Mouse (Mus musculus) frontal cortex, postnatal 36 days (tissue): ENCODE results near the gene Ank2.

ENCODE experiments used
- DNase-seq, 2 experiments: peaks; one replicate each; pipeline ENCODE4 v3.0.0; 2022; ENCODE audit warnings: low spot score in 2 of 2

The Ank2 gene

GRCm38 (mm10) chr3:127242234-127242810 lies 256.8 kb downstream of the Ank2 start:
- DNase-seq = no peak

DNA sequence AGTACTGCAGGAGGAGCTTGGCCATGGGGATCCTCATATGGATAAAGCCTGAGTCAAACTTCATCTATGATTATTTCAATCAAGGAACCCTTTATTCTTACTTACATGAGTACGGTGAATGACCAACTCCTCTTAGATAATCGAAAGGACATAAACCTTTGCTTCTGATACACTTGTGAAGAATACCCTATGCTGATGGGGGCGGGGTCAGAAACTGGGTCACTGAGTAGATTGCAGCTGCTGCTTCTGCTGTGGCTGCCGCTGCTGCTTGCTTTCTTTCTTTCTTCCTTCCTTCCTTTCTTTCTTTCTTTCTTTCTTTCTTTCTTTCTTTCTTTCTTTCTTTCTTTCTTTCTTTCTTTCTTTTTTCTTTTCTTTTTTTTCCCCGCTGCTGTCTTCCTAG lies 263.9 kb downstream of the Ank2 start:
- DNase-seq = no peak

- peak; percentile 47 to 55 for DNase-seq
These were observed 273.1 kb downstream of the Ank2 start for GRCm38 (mm10) chr3:127225799-127226730.

GRCm38 (mm10) chr3:127225167-127225798 lies 273.9 kb downstream of the Ank2 start:
- peak in 1 of 2 experiments; percentile 37 for DNase-seq

DNA sequence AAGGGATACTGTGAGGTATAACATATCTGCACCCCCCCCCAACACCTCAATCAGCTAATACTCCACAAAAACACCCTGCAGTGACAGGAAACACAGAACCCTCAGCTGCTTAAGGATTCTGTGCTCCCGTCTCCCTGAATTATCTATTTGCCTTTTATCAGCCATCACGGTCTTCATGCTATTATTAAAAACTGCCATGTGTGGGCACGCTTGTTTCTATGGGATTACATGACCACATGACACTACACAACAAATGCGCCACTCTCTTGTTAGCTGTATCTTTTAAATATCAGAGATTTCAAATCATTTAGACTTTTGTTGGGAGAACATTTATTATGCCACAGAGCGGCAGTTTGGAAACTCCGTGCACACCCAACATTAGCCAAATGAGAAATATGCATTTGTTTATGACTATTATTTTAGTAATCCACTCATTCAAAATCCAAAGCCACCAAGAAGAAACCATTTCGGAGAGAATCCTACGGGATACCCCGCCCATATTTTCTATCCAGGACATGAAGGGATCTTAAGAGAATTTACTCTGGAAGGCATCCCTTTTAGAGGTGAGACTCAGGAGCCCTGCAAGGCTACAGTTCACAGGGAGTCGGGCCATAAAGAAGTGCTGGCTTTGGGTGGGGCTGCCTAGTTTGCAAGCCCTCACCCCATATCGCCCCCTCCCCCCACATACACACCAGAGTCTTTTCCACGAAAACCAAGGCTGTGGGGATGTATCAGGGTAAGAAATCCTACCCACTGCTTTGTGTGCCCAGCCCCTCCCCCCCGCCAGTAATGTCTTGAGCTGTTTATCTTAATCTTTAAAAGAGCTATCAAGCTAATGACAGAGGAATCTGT lies 274.6 kb downstream of the Ank2 start:
- DNase-seq = no peak

- DNase-seq = no peak
These were observed 277.1 kb downstream of the Ank2 start for GRCm38 (mm10) chr3:127222086-127222485.

DNA sequence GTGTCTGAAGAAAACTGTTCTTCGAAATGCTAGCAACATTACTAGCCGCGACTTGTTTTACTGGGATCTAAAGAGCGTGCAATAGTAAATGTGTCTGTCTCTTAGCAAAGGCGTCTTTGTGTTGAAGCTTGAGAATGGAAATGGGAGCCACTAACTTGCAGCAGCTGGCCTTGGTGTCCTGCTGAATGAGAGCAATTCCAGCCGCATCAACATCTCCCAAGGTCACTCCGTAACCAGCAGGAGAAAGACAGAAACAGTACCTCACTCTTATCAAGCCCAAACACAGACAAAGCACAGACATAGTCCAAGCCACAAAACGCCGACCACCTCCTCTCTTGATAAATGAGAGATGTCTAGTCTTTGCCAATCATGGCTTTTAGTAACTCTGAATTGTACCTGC lies 278.3 kb downstream of the Ank2 start:
- DNase-seq = no peak

- no peak for DNase-seq
These were observed 285.6 kb downstream of the Ank2 start for GRCm38 (mm10) chr3:127213534-127213933.

- no peak for DNase-seq
These were observed 288.0 kb downstream of the Ank2 start for GRCm38 (mm10) chr3:127211119-127211518.

DNA sequence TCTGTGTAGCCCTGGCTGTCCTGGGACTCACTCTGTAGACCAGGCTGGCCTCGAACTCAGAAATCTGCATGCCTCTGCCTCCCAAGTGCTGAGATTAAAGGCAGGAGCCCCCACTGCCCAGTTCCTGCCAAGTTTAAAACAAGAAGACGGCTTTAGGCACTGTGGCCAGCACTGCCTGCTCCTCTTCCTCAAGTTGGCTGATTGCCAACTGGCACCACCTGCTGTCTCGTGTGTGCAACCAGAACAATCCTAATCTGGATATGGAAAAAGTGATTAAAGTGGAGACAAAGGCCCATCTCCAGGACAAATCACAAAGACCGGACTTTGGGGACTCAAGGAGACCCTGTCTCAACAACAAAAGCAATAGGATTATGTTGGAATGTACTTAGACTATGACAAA lies 288.6 kb downstream of the Ank2 start:
- DNase-seq = no peak

DNA sequence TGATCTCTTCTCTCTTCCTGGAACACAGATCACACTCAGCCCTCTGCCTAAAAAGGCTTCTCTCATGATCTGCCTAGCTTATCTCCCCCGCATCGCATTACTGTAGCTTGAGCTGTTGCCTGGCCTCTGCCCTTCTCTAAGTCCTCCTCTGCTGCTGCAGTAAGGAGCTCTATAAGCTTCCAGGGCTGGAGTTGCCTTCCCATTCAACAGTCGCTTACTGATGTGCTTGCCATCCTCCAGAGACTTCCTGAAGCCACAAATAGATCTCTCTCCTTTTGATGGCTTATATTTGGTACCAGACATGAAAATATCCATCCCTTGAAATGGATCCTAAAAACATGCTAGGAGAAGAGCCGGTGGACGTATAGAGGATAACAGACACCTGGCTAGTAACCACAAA lies 290.3 kb downstream of the Ank2 start:
- DNase-seq = no peak

GRCm38 (mm10) chr3:127205883-127206434 lies 293.2 kb downstream of the Ank2 start:
- DNase-seq = peak in 1 of 2 experiments; percentile 36

DNA sequence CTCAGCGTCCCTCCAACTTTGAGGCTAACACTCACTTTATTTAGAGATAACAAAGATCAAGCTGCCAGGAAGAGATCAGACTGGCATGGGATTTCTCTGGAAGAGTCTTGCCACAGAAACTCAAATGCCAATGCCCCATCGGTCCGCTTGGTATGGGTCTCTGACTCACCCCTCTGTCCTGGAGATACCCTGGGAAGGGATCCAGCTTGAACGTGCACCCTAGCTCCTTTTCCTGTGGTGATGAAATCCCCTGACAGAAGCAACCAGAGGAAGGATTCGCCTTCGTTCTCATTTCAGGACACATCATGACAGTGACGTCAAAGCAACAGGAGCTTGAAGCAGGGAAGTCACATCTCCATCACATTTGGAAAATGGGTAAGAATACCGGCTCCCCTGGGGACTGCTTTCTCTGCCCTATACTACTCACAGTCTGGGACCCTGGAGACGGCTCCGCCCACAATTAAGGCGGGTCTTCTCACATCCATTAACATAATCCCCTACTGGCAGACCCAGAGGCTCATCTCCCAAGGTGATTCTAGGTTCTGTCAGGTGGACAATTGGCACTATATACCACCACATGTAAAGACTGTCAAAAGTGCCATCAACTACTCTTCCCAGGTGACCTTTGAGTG lies 296.6 kb downstream of the Ank2 start:
- DNase-seq = no peak

DNA sequence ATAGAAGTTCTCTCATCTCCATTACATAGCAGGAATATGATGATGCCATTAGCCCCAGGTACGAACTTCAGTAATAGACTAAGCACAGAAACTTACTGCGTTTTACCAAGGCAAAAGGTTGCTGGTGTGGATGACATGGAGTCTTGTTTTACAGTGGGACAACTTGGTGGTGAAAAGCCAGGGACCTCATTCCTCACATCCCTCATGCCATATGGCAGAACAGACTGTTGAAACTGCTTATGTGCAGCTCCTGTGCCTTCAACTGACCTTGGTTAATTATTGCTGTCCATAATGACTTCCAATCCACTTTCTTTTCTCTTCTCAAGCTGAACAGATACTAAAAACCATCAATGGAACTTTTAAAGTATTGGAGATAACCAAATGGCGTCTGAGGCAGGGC lies 298.4 kb downstream of the Ank2 start:
- DNase-seq = no peak

- DNase-seq = no peak
These were observed 300.0 kb downstream of the Ank2 start for GRCm38 (mm10) chr3:127199112-127199665.

GRCm38 (mm10) chr3:127198656-127199055 lies 300.5 kb downstream of the Ank2 start:
- no peak for DNase-seq

- no peak for DNase-seq
These were observed 310.4 kb downstream of the Ank2 start for GRCm38 (mm10) chr3:127188789-127189128.

- no peak for DNase-seq
These were observed 310.9 kb downstream of the Ank2 start for GRCm38 (mm10) chr3:127188086-127188788.

DNA sequence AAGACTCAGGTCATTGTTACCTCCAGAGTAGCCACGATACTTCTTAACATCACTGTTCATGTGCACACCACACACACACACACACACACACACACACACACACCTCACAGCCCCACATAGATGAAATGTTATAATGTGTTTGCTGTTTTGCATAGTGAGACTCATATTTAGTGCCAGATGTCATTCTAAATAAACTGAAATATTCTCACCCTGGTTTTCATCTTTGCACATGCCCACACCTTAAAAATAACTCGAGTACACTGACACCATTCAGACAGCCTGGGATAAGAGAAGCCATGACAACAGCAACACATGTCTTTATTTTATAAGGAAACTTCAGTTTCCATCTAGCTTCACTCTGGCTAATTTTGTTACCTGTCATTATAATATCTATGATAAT lies 312.1 kb downstream of the Ank2 start:
- no peak for DNase-seq

GRCm38 (mm10) chr3:127186239-127186638 lies 312.9 kb downstream of the Ank2 start:
- DNase-seq = no peak
